ENCODE assay signal across 28 mouse cellular contexts in the genomic region with DNA sequence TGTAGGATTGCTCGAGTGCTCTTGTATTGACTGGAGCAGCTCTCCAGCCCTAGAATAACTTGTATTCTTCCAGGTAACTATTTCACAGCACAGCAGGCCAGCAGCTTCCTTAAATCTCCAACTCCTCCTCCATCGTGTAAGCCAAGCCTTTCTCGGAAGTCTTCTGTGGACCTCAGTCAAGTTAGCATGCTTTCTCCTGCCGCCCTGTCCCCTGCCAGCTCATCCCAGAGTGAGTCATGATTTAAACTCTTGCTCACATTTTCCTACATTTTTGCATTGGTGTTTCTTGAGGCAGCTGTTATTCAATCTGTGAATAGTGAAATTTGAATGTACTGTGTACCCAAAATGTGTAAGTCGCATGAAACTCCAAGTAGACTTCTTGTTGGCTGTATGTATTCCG. TPM values are rescaled to one million over a fixed set of nuclear protein-coding genes. Genes with fewer than 3 reads are reported as not detected.
A peak's percentile ranks its signal among the peaks of the same experiment; 100 is the strongest.
DNase-seq lines count a peak whose midpoint lies in the region; ATAC-seq and TF ChIP-seq lines count a peak whose summit lies in the region.
"Had no signal": no experiment of that assay in that cellular context is flagged by ENCODE, and none has a peak within 500 bp of the region (broad histone marks: within the 10 kb centered on the region; RNA-seq: fewer than 3 reads in every experiment).

No protein-coding gene starts in this region.

- no peak overlapping the region for H3K4me3 ChIP-seq in lung, postnatal 0 days (ENCODE audit: low read depth, low read length)
- H3K4me3 ChIP-seq: embryonic facial prominence, embryonic 13.5 days; heart, adult 2 months; midbrain, embryonic 13.5 days; neural tube, embryonic 13.5 days had no signal

- POLR2A ChIA-PET in Patski (lab: Charles Lee), result interaction anchor here (1.8 kb wide), 1 partner anchor 9 kb away, joined by 5 read pairs; no protein-coding TSS in a partner anchor

- H3K27me3 ChIP-seq in Patski, result no peaks in the 10 kb centered on the region
- no peaks in the 10 kb centered on the region for H3K27me3 ChIP-seq in lung, postnatal 0 days (replicated peaks; ENCODE audit: insufficient read depth, low read length)
- H3K27me3 ChIP-seq: embryonic facial prominence, embryonic 13.5 days; midbrain, embryonic 13.5 days; neural tube, embryonic 13.5 days had no signal

- in situ Hi-C loops in Patski (cut with MboI; ENCODE audit: low pct_unique_long_range_greater_than_20kb), result no loop called here

- H3K4me2 ChIP-seq in lung, postnatal 0 days (replicated peaks; ENCODE audit: low read depth, low read length), result no peak overlapping the region
- H3K4me2 ChIP-seq: embryonic facial prominence, embryonic 13.5 days; midbrain, embryonic 13.5 days; neural tube, embryonic 13.5 days had no signal

- H3K9ac ChIP-seq in lung, postnatal 0 days (replicated peaks; ENCODE audit: low read depth), result no peak overlapping the region
- H3K9ac ChIP-seq: embryonic facial prominence, embryonic 13.5 days; midbrain, embryonic 13.5 days; neural tube, embryonic 13.5 days had no signal

- ATAC-seq in frontal cortex, adult (ENCODE audit: low TSS enrichment), result peak; percentile 91
- ATAC-seq in Patski, result peak; percentile 62
- ATAC-seq in lung, postnatal 0 days, result no peak
- ATAC-seq: forebrain, embryonic 16.5 days; hindbrain, postnatal 0 days; intestine, postnatal 0 days; midbrain, embryonic 13.5 days had no signal

- no peak for TF ChIP-seq CTCF in Patski (IDR thresholded peaks at IDR 0.05)
- TF ChIP-seq CTCF in lung, postnatal 0 days (IDR thresholded peaks at IDR 0.05), result no peak

- H3K27ac ChIP-seq in lung, postnatal 0 days (ENCODE audit: low read length), result no peak overlapping the region
- H3K27ac ChIP-seq: embryonic facial prominence, embryonic 13.5 days; heart, adult 2 months; hindbrain, postnatal 0 days; kidney, postnatal 0 days; midbrain, embryonic 13.5 days; neural tube, embryonic 13.5 days had no signal

- intact Hi-C loops in left cerebral cortex, postnatal 36 days (cut with DNase I), result no loop called here

- TF ChIP-seq EP300 in lung, postnatal 0 days (IDR thresholded peaks at IDR 0.05), result no peak

- H3K4me1 ChIP-seq in lung, postnatal 0 days (ENCODE audit: insufficient read depth, low read depth, low read length), result no peaks in the 10 kb centered on the region
- H3K4me1 ChIP-seq: embryonic facial prominence, embryonic 13.5 days; midbrain, embryonic 13.5 days; neural tube, embryonic 13.5 days had no signal

- no peaks in the 10 kb centered on the region for H3K9me3 ChIP-seq in lung, postnatal 0 days (ENCODE audit: low read length)
- H3K9me3 ChIP-seq: embryonic facial prominence, embryonic 13.5 days; midbrain, embryonic 13.5 days; neural tube, embryonic 13.5 days had no signal

- no peak for DNase-seq in frontal cortex, postnatal 14 days (ENCODE audit: low spot score in 2 of 2)
- peak; percentile 72 for DNase-seq in right cerebral cortex, adult 18-20 months
- no peak for DNase-seq in right cerebral cortex, postnatal 10 days (ENCODE audit: low spot score in 2 of 2)
- no peak for DNase-seq in Patski (ENCODE audit: low read depth, low spot score)
- peak; percentile 41 to 45 for DNase-seq in left cerebral cortex, postnatal 36 days (ENCODE audit: low spot score in 2 of 2)
- no peak for DNase-seq in lung, postnatal 0 days (ENCODE audit: low spot score)
- DNase-seq in embryo, embryonic 10.5 days (ENCODE audit: low spot score), result no peak
- DNase-seq: cerebellum, adult 11 months; cerebellum, postnatal 10 days; gastrocnemius, postnatal 14 days; heart, adult 2 months; layer of hippocampus, postnatal 36 days; lung, postnatal 10 days; thymus, postnatal 36 days had no signal

- CTCF ChIA-PET in Patski (lab: Charles Lee), result interaction anchor here (0.7 to 5.0 kb wide), 6 partner anchors 9 to 16 kb away, joined by 3 to 17 read pairs (median 6); no protein-coding TSS in a partner anchor

- H3K36me3 ChIP-seq in lung, postnatal 0 days (ENCODE audit: insufficient read depth, low read length), result peaks cover 53% of the 10 kb centered on the region

- WGBS in lung, postnatal 0 days, result 81% methylated on average over 6 of the region's 6 CpGs

RNA-seq across cellular contexts. Expression of a gene that starts 1.3 kb away (rescaled TPM):
- 0.56 TPM for polyA plus RNA-seq in Patski (2021)
- not detected for total RNA-seq in left cerebral cortex, postnatal 36 days (2021)
- not detected in 2 replicates for polyA plus RNA-seq in lung, postnatal 0 days (2015; fragmentation: Nextera tagmentation; extraction: Ambion mirVana)
- total RNA-seq: gastrocnemius, postnatal 14 days; heart, adult 2 months; hematopoietic stem cell, adult 5-6 weeks; hindbrain, postnatal 0 days; layer of hippocampus, postnatal 36 days; megakaryocyte progenitor cell, adult 5-6 weeks had no signal
- polyA plus RNA-seq: C2C12; embryonic facial prominence, embryonic 13.5 days; forebrain, embryonic 16.5 days; heart, adult 2 months; heart, embryonic 16.5 days; hindbrain, postnatal 0 days; intestine, postnatal 0 days; limb, embryonic 14.5 days; liver, embryonic 16.5 days had no signal

RNA-seq across cellular contexts. Expression of a gene that starts 19.7 kb away (rescaled TPM):
- 76.0 TPM for polyA plus RNA-seq in Patski (2021)
- 10 to 100 TPM; 24.2 to 26.8 TPM for total RNA-seq in left cerebral cortex, postnatal 36 days (2021)
- 37.1 and 39.0 TPM in 2 replicates for polyA plus RNA-seq in lung, postnatal 0 days (2015; fragmentation: Nextera tagmentation; extraction: Ambion mirVana)

RNA-seq across cellular contexts. Expression of a gene that starts 19.9 kb away (rescaled TPM):
- polyA plus RNA-seq in Patski (2021), result 67.2 TPM
- total RNA-seq in left cerebral cortex, postnatal 36 days (2021), result 10 to 100 TPM; 17.0 to 19.3 TPM
- polyA plus RNA-seq in lung, postnatal 0 days (2015; fragmentation: Nextera tagmentation; extraction: Ambion mirVana), result 53.5 and 65.8 TPM in 2 replicates

RNA-seq across cellular contexts. Expression of a gene that starts 22.9 kb away (rescaled TPM):
- 85.0 TPM for polyA plus RNA-seq in Patski (2021)
- total RNA-seq in left cerebral cortex, postnatal 36 days (2021), result 10 to 100 TPM; 30.3 to 52.3 TPM
- 50.6 and 54.3 TPM in 2 replicates for polyA plus RNA-seq in lung, postnatal 0 days (2015; fragmentation: Nextera tagmentation; extraction: Ambion mirVana)

RNA-seq across cellular contexts. Expression of a gene that starts 39.9 kb away (rescaled TPM):
- 1.1 TPM for polyA plus RNA-seq in Patski (2021)
- total RNA-seq in left cerebral cortex, postnatal 36 days (2021), result 1 to 10 TPM; 7.3 to 8.1 TPM
- 1.4 and 1.7 TPM in 2 replicates for polyA plus RNA-seq in lung, postnatal 0 days (2015; fragmentation: Nextera tagmentation; extraction: Ambion mirVana)
- total RNA-seq: hematopoietic stem cell, adult 5-6 weeks; megakaryocyte progenitor cell, adult 5-6 weeks had no signal

Comparison
In these comparisons a context has a peak if more than half of its experiments do, and no peak if none do; other contexts are left out.
1. DNase-seq: peak in right cerebral cortex, adult 18-20 months (single experiment) and left cerebral cortex, postnatal 36 days (2 of 2); none in frontal cortex, postnatal 14 days (0 of 2), right cerebral cortex, postnatal 10 days (0 of 2), Patski (single experiment), lung, postnatal 0 days (single experiment) and embryo, embryonic 10.5 days (single experiment).